Mouse (Mus musculus) layer of hippocampus, adult 8-10 months (tissue): ENCODE results near the gene Btbd35f21. TPM values are rescaled to one million over a fixed set of nuclear protein-coding genes. Genes with fewer than 3 reads are reported as not detected.
"Not testable (repeated sequence)": the region's sequence is repeated elsewhere in the genome, so short reads cannot be mapped to it uniquely, and the experiment has no call there.

Experiments
- DNase-seq, 2 experiments: peaks; one replicate each; pipeline ENCODE4 v3.0.0; 2022; ENCODE audit warnings: low spot score in 2 of 2
- total RNA-seq, 4 experiments: library from RNA; stranded (reverse); gene quantifications; 2 replicates each; pipeline ENCODE4 v1.2.4; 2022

The Btbd35f21 gene
- not detected for total RNA-seq

DNA sequence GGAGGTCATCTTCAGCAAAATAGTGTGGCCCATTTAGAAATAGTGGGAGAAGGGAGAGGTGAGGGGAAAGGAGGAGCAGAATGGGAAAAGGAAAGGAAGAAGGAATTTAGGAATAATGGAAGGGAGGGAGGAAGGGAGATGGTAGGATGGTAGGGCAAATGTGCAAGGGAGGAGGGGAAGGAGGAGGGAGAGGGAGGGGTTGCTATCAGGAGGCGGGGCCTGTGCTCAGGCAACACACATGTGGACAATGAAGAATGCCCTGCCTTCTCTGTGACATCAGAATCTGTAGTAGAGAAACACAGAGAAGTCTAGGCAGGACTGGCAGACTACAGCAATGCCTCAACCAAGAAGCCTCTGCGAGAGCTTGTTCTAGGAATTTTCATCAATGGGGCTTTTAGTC lies at the start of gene Btbd35f21:
Btbd35f21 (plus strand) TSS at position 301 of the 400 bp plus-strand sequence.
- not testable (repeated sequence) for DNase-seq

Other genes with a start within 250 kb of the Btbd35f21 start
- gene Btbd35f1, start 166.1 kb upstream of the Btbd35f21 start, total RNA-seq = not detected
- not detected for gene Gm5926, start 75.4 kb upstream of the Btbd35f21 start, total RNA-seq
- gene Btbd35f30, start 168.5 kb downstream of the Btbd35f21 start, total RNA-seq = not detected
- not detected for gene Gm21789, start 215.7 kb downstream of the Btbd35f21 start, total RNA-seq
- gene Btbd35f5, start 247.8 kb downstream of the Btbd35f21 start, total RNA-seq = not detected